Mouse (Mus musculus) stomach, postnatal 0 days (tissue): Measurements from ENCODE around the gene Lce3b.

Experiments used
- CTCF ChIP-seq: IDR thresholded peaks from 2 replicates; pipeline ENCODE4 v1.5.1; 2016; ENCODE audit warnings: antibody characterized with exemption, low read depth, mild to moderate bottlenecking, moderate library complexity
- EP300 ChIP-seq: optimal IDR thresholded peaks from 2 replicates; pipeline ENCODE3; 2016; ENCODE audit warnings: antibody characterized with exemption

DNA sequence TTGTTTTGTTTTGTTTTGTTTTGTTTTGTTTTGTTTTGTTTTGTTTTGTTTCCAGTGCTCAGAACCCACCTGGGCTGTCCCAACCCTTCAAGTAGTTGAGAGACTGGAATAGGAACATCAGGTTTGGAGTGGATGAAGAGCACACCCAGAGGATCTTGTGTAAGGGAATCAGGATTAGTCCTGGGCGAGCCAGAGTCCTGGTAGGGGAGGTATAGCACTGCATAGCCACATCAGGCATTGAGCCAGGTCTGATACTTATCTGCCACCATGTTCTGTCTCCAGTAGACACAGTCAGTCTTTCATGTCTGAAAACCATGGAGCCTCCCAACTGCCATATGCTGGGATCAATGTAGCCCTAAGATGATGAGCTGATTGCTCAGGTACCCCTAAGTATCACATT lies 38.3 kb upstream of the Lce3b start:
- TF ChIP-seq EP300, result no peak
- TF ChIP-seq CTCF, result no peak
